Mouse (Mus musculus) forebrain, embryonic 16.5 days (tissue): Measurements from ENCODE around the gene Ccm2. TPM values are rescaled to one million over a fixed set of nuclear protein-coding genes. Genes with fewer than 3 reads are reported as not detected.

ENCODE experiments used
- ATAC-seq: fragments of 200-750 bp; cut with Nextera tagmentation; 2 replicates; pipeline ENCODE4 v1.8.0; 2017; ENCODE audit warnings: mild to moderate bottlenecking, moderate library complexity
- H3K27ac ChIP-seq: fragments of 300-500 bp; sonication (generic); 2 replicates; pipeline ENCODE4 v1.5.1; 2014; ENCODE audit warnings: low read length, control low read depth
- H3K27me3 ChIP-seq: fragments of 300-500 bp; sonication (generic); replicated peaks from 2 replicates; pipeline ENCODE4 v1.6.1; 2014; ENCODE audit warnings: low read length; ENCODE audit not compliant: control insufficient read depth, insufficient read depth
- H3K36me3 ChIP-seq: fragments of 300-500 bp; sonication (generic); 2 replicates; pipeline ENCODE4 v1.6.1; 2014; ENCODE audit not compliant: control insufficient read depth, insufficient read depth
- H3K4me1 ChIP-seq: fragments of 300-500 bp; sonication (generic); replicated peaks from 2 replicates; pipeline ENCODE4 v1.6.1; 2014; ENCODE audit warnings: low read length; ENCODE audit not compliant: control insufficient read depth, insufficient read depth
- H3K4me2 ChIP-seq: fragments of 300-500 bp; sonication (generic); 2 replicates; pipeline ENCODE4 v1.6.1; 2014; ENCODE audit warnings: mild to moderate bottlenecking, low read length, control low read depth
- H3K4me3 ChIP-seq: fragments of 300-500 bp; sonication (generic); replicated peaks from 2 replicates; pipeline ENCODE4 v1.5.1; 2014; ENCODE audit warnings: mild to moderate bottlenecking, low read length, control low read depth
- H3K9ac ChIP-seq: fragments of 300-500 bp; sonication (generic); replicated peaks from 2 replicates; pipeline ENCODE4 v1.6.1; 2014; ENCODE audit warnings: low read depth, low read length, control low read depth
- H3K9me3 ChIP-seq: fragments of 300-500 bp; sonication (generic); 2 replicates; pipeline ENCODE4 v1.6.1; 2016; ENCODE audit warnings: low read length; ENCODE audit not compliant: control insufficient read depth
- WGBS: fragments of 180-500 bp; shearing (Covaris S2); extraction: QIAGEN DNeasy Blood & Tissue Kit; methylation state at CpG from one replicate; pipeline ENCODE4 v1.1.7; 2014; 5-methylcytosine and 5-hydroxymethylcytosine counted together
- polyA plus RNA-seq: library from polyadenylated mRNA; unstranded; fragments of >200 nt; fragmentation: Nextera tagmentation; extraction: Ambion mirVana; gene quantifications from 2 replicates; pipeline ENCODE4 v1.2.1, GENCODE M21; 2015

Ccm2 gene
- polyA plus RNA-seq, 1 experiment from 2014 or later, result 107 TPM

DNA sequence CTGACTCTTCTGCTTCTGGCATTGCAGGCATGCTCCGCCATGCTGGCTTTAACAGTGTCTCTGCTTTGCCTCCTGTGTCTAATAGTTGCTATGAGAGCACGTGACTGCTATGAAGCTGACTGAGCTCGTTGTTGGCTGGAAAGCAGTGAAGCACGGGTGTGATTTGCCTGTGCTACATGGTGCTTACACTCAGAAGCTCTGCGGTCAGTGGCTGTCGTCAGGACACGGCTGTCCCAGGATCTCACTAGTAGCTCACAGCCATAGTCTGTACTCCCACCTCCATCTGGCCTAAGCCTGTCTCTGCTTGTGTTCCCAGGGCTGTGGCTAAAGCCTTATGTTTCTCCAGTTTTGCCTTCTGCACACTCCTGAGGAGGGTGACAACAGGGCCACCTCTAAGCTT lies 41.6 kb downstream of the Ccm2 start:
- no peak overlapping the region for H3K4me2 ChIP-seq
- no peak overlapping the region for H3K9ac ChIP-seq
- no peaks in the 10 kb centered on the region for H3K27me3 ChIP-seq
- H3K4me3 ChIP-seq, result no peak overlapping the region
- 89% methylated on average over 7 of the region's 7 CpGs for WGBS
- ATAC-seq, result no peak
- H3K4me1 ChIP-seq, result no peaks in the 10 kb centered on the region
- H3K36me3 ChIP-seq, result peaks cover 10% of the 10 kb centered on the region
- H3K9me3 ChIP-seq, result no peaks in the 10 kb centered on the region
- no peak overlapping the region for H3K27ac ChIP-seq

- Histone ChIP-seq H3K4me1 (no peaks in the 10 kb centered on the region), H3K9ac (no peak overlapping the region), H3K27ac (no peak overlapping the region), H3K9me3 (no peaks in the 10 kb centered on the region), H3K4me3 (no peak overlapping the region), H3K36me3 (peaks cover 10% of the 10 kb centered on the region), H3K27me3 (no peaks in the 10 kb centered on the region), H3K4me2 (no peak overlapping the region)
- WGBS, result 94% methylated on average over 7 of the region's 7 CpGs
- ATAC-seq, result no peak
These were observed 43.2 kb downstream of the Ccm2 start for GRCm38 (mm10) chr11:6589838-6590237.

- no peaks in the 10 kb centered on the region for H3K9me3 ChIP-seq
- no peaks in the 10 kb centered on the region for H3K27me3 ChIP-seq
- 80% methylated on average over 10 of the region's 10 CpGs for WGBS
- H3K4me2 ChIP-seq, result no peak overlapping the region
- no peaks in the 10 kb centered on the region for H3K4me1 ChIP-seq
- H3K27ac ChIP-seq, result no peak overlapping the region
- H3K4me3 ChIP-seq, result no peak overlapping the region
- peaks cover 15% of the 10 kb centered on the region for H3K36me3 ChIP-seq
- ATAC-seq, result no peak
- no peak overlapping the region for H3K9ac ChIP-seq
These were observed 44.4 kb downstream of the Ccm2 start for GRCm38 (mm10) chr11:6590933-6591675.

GRCm38 (mm10) chr11:6593406-6593805 lies 46.7 kb downstream of the Ccm2 start:
- ATAC-seq, result no peak
- Histone ChIP-seq H3K9me3 (no peaks in the 10 kb centered on the region), H3K4me3 (no peak overlapping the region), H3K36me3 (peaks cover 20% of the 10 kb centered on the region), H3K27me3 (no peaks in the 10 kb centered on the region), H3K4me1 (peaks cover 7% of the 10 kb centered on the region), H3K9ac (no peak overlapping the region), H3K27ac (no peak overlapping the region), H3K4me2 (no peak overlapping the region)
- WGBS, result 71% methylated on average over 11 of the region's 11 CpGs

GRCm38 (mm10) chr11:6594845-6595244 lies 48.2 kb downstream of the Ccm2 start:
- H3K4me3 ChIP-seq, result no peak overlapping the region
- H3K27me3 ChIP-seq, result no peaks in the 10 kb centered on the region
- peaks cover 18% of the 10 kb centered on the region for H3K36me3 ChIP-seq
- H3K27ac ChIP-seq, result no peak overlapping the region
- H3K4me2 ChIP-seq, result no peak overlapping the region
- WGBS, result 80% methylated on average over 6 of the region's 6 CpGs
- no peak for ATAC-seq
- H3K9ac ChIP-seq, result no peak overlapping the region
- H3K4me1 ChIP-seq, result peaks cover 21% of the 10 kb centered on the region
- no peaks in the 10 kb centered on the region for H3K9me3 ChIP-seq

DNA sequence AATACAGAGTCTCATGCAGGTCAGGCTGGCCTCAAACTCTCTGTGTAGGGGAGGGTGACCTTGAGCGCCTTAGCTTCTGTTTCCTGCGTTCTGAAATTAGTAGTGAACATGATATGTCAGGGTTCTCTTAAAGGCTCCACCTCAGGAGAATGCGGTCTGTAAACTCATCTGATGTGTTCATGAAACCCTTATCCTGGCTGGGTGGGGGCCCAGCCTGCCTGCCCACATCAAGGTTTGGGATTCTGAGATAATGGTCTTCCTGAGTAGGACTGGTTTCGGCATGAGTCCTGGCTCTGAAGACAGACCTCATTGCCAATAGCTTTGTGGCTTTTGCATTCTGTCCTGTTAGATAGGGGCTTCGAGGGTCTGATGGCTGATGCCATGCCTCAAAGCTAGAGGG lies 48.7 kb downstream of the Ccm2 start:
- ATAC-seq, result no peak

DNA sequence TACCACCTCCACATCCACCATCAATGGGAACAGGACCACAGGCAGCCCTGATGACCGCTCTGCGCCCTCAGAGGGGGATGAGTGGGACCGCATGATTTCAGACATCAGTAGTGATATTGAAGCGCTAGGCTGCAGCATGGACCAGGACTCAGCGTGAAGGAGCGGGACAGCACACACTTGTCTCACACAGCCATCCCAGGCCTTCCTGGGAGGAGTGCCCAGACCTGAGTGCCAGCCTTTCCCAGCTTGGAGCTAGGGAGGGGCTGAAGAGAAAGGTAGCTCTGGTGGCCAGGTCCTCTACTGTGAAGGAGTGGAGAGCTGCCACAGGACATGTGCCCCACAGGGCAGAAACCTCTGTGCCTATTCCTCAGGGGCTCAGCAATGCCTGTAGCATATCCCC lies 49.5 kb downstream of the Ccm2 start:
- ATAC-seq, result no peak
- no peak overlapping the region for H3K4me3 ChIP-seq
- no peaks in the 10 kb centered on the region for H3K27me3 ChIP-seq
- H3K9me3 ChIP-seq, result no peaks in the 10 kb centered on the region
- no peak overlapping the region for H3K27ac ChIP-seq
- no peak overlapping the region for H3K9ac ChIP-seq
- peaks cover 18% of the 10 kb centered on the region for H3K36me3 ChIP-seq
- H3K4me2 ChIP-seq, result no peak overlapping the region
- peaks cover 25% of the 10 kb centered on the region for H3K4me1 ChIP-seq
- WGBS, result 97% methylated on average over 6 of the region's 6 CpGs

More for the DNA sequence above, 48.7 kb downstream of the Ccm2 start:
- WGBS, result 94% methylated on average over 5 of the region's 5 CpGs
- Histone ChIP-seq H3K4me2 (no peak overlapping the region), H3K27me3 (no peaks in the 10 kb centered on the region), H3K9ac (no peak overlapping the region), H3K36me3 (peaks cover 18% of the 10 kb centered on the region), H3K4me1 (peaks cover 25% of the 10 kb centered on the region), H3K9me3 (no peaks in the 10 kb centered on the region), H3K27ac (no peak overlapping the region), H3K4me3 (no peak overlapping the region)

DNA sequence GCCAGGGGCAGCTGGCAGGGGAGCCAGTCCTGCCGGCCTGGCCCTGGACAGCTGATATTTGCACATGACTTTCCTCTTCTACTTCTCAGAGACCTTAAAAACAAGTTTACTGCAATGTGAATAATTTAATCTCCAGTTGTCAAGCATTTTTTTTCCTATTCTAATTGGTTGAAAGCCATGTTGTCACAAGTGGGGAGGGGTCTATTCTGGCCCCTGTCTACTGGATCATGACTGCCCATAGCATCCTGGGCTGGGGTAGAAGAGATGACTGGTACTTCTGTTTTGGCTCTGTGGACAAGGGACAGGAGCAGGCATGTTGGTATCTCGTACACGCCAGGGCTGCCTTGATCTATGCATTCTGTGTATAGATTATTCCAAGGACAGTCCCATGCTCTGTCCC lies 49.9 kb downstream of the Ccm2 start:
- Histone ChIP-seq H3K27me3 (no peaks in the 10 kb centered on the region), H3K4me1 (peaks cover 25% of the 10 kb centered on the region), H3K36me3 (peaks cover 21% of the 10 kb centered on the region), H3K9me3 (no peaks in the 10 kb centered on the region), H3K9ac (no peak overlapping the region), H3K4me3 (no peak overlapping the region), H3K4me2 (no peak overlapping the region), H3K27ac (no peak overlapping the region)
- ATAC-seq, result no peak
- 84% methylated on average over 3 of the region's 3 CpGs for WGBS

GRCm38 (mm10) chr11:6597523-6597922 lies 50.8 kb downstream of the Ccm2 start:
- Histone ChIP-seq H3K4me3 (no peak overlapping the region), H3K27me3 (no peaks in the 10 kb centered on the region), H3K9me3 (no peaks in the 10 kb centered on the region), H3K9ac (no peak overlapping the region), H3K4me2 (no peak overlapping the region), H3K4me1 (peaks cover 27% of the 10 kb centered on the region), H3K27ac (no peak overlapping the region), H3K36me3 (peaks cover 17% of the 10 kb centered on the region)
- 74% methylated on average over 7 of the region's 7 CpGs for WGBS
- ATAC-seq, result no peak
